Mouse (Mus musculus) hindbrain, embryonic 16.5 days (tissue): ENCODE measurements at regions not wholly inside any gene's neighbourhood (a gene's known extent, or its start where the extent isn't known, plus 50 kb on each side); places are given as distances from the start of the nearest gene placed in this dataset.

Source experiments
- ATAC-seq: fragments of 200-750 bp; cut with Nextera tagmentation; 2 replicates; pipeline ENCODE4 v1.8.0; 2017; ENCODE audit warnings: moderate TSS enrichment, moderate library complexity
- H3K27ac ChIP-seq: fragments of 300-500 bp; sonication (generic); 2 replicates; pipeline ENCODE4 v1.5.1; 2014; ENCODE audit warnings: low read depth, mild to moderate bottlenecking, control low read depth, low read length, moderate library complexity
- H3K27me3 ChIP-seq: fragments of 300-500 bp; sonication (generic); replicated peaks from 2 replicates; pipeline ENCODE4 v1.6.1; 2014; ENCODE audit warnings: low read length; ENCODE audit not compliant: control insufficient read depth, insufficient read depth
- H3K36me3 ChIP-seq: fragments of 300-500 bp; sonication (generic); 2 replicates; pipeline ENCODE4 v1.6.1; 2014; ENCODE audit warnings: mild to moderate bottlenecking, low read length, moderate library complexity, mixed read lengths; ENCODE audit not compliant: control insufficient read depth, insufficient read depth
- H3K4me1 ChIP-seq: fragments of 300-500 bp; sonication (generic); 2 replicates; pipeline ENCODE4 v1.6.1; 2014; ENCODE audit warnings: low read depth, low read length; ENCODE audit not compliant: control insufficient read depth, insufficient read depth
- H3K4me2 ChIP-seq: fragments of 300-500 bp; sonication (generic); 2 replicates; pipeline ENCODE4 v1.6.1; 2014; ENCODE audit warnings: mild to moderate bottlenecking, low read length, control low read depth, moderate library complexity
- H3K4me3 ChIP-seq: fragments of 300-500 bp; sonication (generic); 2 replicates; pipeline ENCODE4 v1.5.1; 2014; ENCODE audit warnings: mild to moderate bottlenecking, low read length, control low read depth, moderate library complexity
- H3K9ac ChIP-seq: fragments of 300-500 bp; sonication (generic); 2 replicates; pipeline ENCODE4 v1.6.1; 2014; ENCODE audit warnings: low read depth, mild to moderate bottlenecking, control low read depth, low read length, moderate library complexity
- H3K9me3 ChIP-seq: fragments of 300-500 bp; sonication (generic); 2 replicates; pipeline ENCODE4 v1.6.1; 2014; ENCODE audit warnings: mild to moderate bottlenecking, low read length, moderate library complexity; ENCODE audit not compliant: control insufficient read depth
- WGBS: fragments of 180-500 bp; shearing (Covaris S2); extraction: QIAGEN DNeasy Blood & Tissue Kit; methylation state at CpG from one replicate; pipeline ENCODE4 v1.1.7; 2014; 5-methylcytosine and 5-hydroxymethylcytosine counted together

GRCm38 (mm10) chr6:135575294-135575693 is 212.9 kb downstream of the Emp1 start:
- no peak for ATAC-seq
- Histone ChIP-seq H3K27ac (no peak overlapping the region), H3K36me3 (no peaks in the 10 kb centered on the region), H3K9me3 (no peaks in the 10 kb centered on the region), H3K4me1 (no peaks in the 10 kb centered on the region; the same call in 1 of the 2 replicates), H3K27me3 (no peaks in the 10 kb centered on the region), H3K9ac (no peak overlapping the region), H3K4me3 (no peak overlapping the region), H3K4me2 (no peak overlapping the region)
- WGBS = 81% methylated on average over 2 of the region's 2 CpGs

- Histone ChIP-seq H3K36me3 (no peaks in the 10 kb centered on the region), H3K4me1 (no peaks in the 10 kb centered on the region; the same call in 1 of the 2 replicates), H3K27ac (no peak overlapping the region), H3K9me3 (no peaks in the 10 kb centered on the region), H3K4me2 (no peak overlapping the region), H3K4me3 (no peak overlapping the region), H3K27me3 (no peaks in the 10 kb centered on the region), H3K9ac (no peak overlapping the region)
- ATAC-seq = no peak
- 57% methylated on average over 8 of the region's 8 CpGs for WGBS
Observed at GRCm38 (mm10) chr6:135578728-135579127, 216.4 kb downstream of the Emp1 start.

GRCm38 (mm10) chr6:135582567-135582966 is 220.2 kb downstream of the Emp1 start:
- no peak overlapping the region for H3K4me2 ChIP-seq
- H3K27ac ChIP-seq = no peak overlapping the region
- H3K4me3 ChIP-seq = no peak overlapping the region
- no peaks in the 10 kb centered on the region for H3K9me3 ChIP-seq
- WGBS = 51% methylated on average over 2 of the region's 2 CpGs
- H3K36me3 ChIP-seq = no peaks in the 10 kb centered on the region
- no peak overlapping the region for H3K9ac ChIP-seq
- H3K27me3 ChIP-seq = no peaks in the 10 kb centered on the region
- peak; percentile 54 for ATAC-seq
- H3K4me1 ChIP-seq = no peaks in the 10 kb centered on the region; the same call in 1 of the 2 replicates

GRCm38 (mm10) chr6:135584782-135585181 is 222.4 kb downstream of the Emp1 start:
- Histone ChIP-seq H3K27me3 (no peaks in the 10 kb centered on the region), H3K9me3 (no peaks in the 10 kb centered on the region), H3K27ac (no peak overlapping the region), H3K4me2 (no peak overlapping the region), H3K9ac (no peak overlapping the region), H3K36me3 (no peaks in the 10 kb centered on the region), H3K4me1 (no peaks in the 10 kb centered on the region), H3K4me3 (no peak overlapping the region)
- ATAC-seq = no peak
- 100% methylated on average over 2 of the region's 2 CpGs for WGBS

- Histone ChIP-seq H3K27ac (no peak overlapping the region), H3K9ac (no peak overlapping the region), H3K4me1 (no peaks in the 10 kb centered on the region), H3K4me3 (no peak overlapping the region), H3K36me3 (no peaks in the 10 kb centered on the region), H3K27me3 (no peaks in the 10 kb centered on the region), H3K9me3 (no peaks in the 10 kb centered on the region), H3K4me2 (no peak overlapping the region)
- no peak for ATAC-seq
Observed at GRCm38 (mm10) chr6:135590084-135590483, 227.7 kb downstream of the Emp1 start.

GRCm38 (mm10) chr6:135591085-135591484 is 228.7 kb downstream of the Emp1 start:
- no peak overlapping the region for H3K4me2 ChIP-seq

GRCm38 (mm10) chr6:135596358-135596757 is 234.0 kb downstream of the Emp1 start:
- 90% methylated on average over 4 of the region's 4 CpGs for WGBS
- Histone ChIP-seq H3K9ac (no peak overlapping the region), H3K4me2 (no peak overlapping the region), H3K4me1 (no peaks in the 10 kb centered on the region), H3K9me3 (no peaks in the 10 kb centered on the region), H3K27ac (no peak overlapping the region), H3K27me3 (no peaks in the 10 kb centered on the region), H3K36me3 (no peaks in the 10 kb centered on the region), H3K4me3 (no peak overlapping the region)
- ATAC-seq = no peak

More at GRCm38 (mm10) chr6:135591085-135591484, 228.7 kb downstream of the Emp1 start:
- ATAC-seq = no peak
- Histone ChIP-seq H3K27me3 (no peaks in the 10 kb centered on the region), H3K27ac (no peak overlapping the region), H3K9me3 (no peaks in the 10 kb centered on the region), H3K4me1 (no peaks in the 10 kb centered on the region), H3K36me3 (no peaks in the 10 kb centered on the region), H3K9ac (no peak overlapping the region), H3K4me3 (no peak overlapping the region)
- WGBS = 90% methylated on average over 9 of the region's 9 CpGs

- H3K27me3 ChIP-seq = no peaks in the 10 kb centered on the region
- H3K9ac ChIP-seq = no peak overlapping the region
- no peaks in the 10 kb centered on the region for H3K36me3 ChIP-seq
- H3K27ac ChIP-seq = no peak overlapping the region
- no peak overlapping the region for H3K4me2 ChIP-seq
- WGBS = 27% methylated on average over 3 of the region's 3 CpGs
- ATAC-seq = no peak
- no peaks in the 10 kb centered on the region for H3K4me1 ChIP-seq
- no peaks in the 10 kb centered on the region for H3K9me3 ChIP-seq
- H3K4me3 ChIP-seq = no peak overlapping the region
Observed at GRCm38 (mm10) chr6:135610504-135611096, 248.3 kb downstream of the Emp1 start.

GRCm38 (mm10) chr6:135627928-135628327 is 265.6 kb downstream of the Emp1 start:
- H3K9me3 ChIP-seq = 0 out of 2 replicates have a peak, but pooled peaks cover 2% of the 10 kb centered on the region
- ATAC-seq = peak; percentile 67; the same call in 1 of the 2 replicates
- H3K4me3 ChIP-seq = no peak overlapping the region
- no peaks in the 10 kb centered on the region for H3K27me3 ChIP-seq
- WGBS = 29% methylated on average over 4 of the region's 4 CpGs
- H3K9ac ChIP-seq = no peak overlapping the region
- H3K27ac ChIP-seq = no peak overlapping the region
- H3K4me2 ChIP-seq = no peak overlapping the region
- H3K4me1 ChIP-seq = peaks cover 4% of the 10 kb centered on the region; the same call in 1 of the 2 replicates
- no peaks in the 10 kb centered on the region for H3K36me3 ChIP-seq
